26 mouse cellular contexts compared by ENCODE assay signal in the genomic region with DNA sequence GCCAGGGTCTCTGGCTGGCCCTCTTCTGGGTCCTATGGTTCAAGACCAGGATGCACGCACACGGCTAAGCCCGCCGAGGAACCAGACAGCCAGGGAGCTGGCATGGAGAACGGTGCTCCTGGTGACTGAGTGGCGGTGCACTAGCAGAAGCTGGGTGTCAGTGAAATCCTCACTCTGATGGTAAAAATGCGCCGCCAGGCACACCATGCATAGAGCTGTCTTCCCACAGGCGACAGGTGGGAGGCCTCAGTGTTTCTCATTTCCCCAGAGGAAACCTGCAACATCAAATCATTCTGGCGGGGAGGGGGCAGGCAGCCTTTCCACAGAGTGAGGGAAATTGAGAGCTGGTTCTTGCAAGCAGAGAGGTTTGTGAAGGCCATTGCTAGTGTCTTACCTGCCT. TPM values are rescaled to one million over a fixed set of nuclear protein-coding genes. Genes with fewer than 3 reads are reported as not detected.
DNase-seq lines count a peak whose midpoint lies in the region; TF ChIP-seq lines count a peak whose summit lies in the region.
"Had no signal": no experiment of that assay in that cellular context is flagged by ENCODE, and none has a peak within 500 bp of the region (broad histone marks: within the 10 kb centered on the region; RNA-seq: fewer than 3 reads in every experiment).

No protein-coding gene starts in this region.

- DNase-seq in brain, adult 2 months (ENCODE audit: low read depth, low spot score), result peak; percentile 91
- DNase-seq in left cerebral cortex, adult 8-10 months (ENCODE audit: low spot score in 2 of 2), result peak; percentile 62 to 82
- peak; percentile 51 to 57 for DNase-seq in right cerebral cortex, postnatal 10 days (ENCODE audit: low spot score in 2 of 2)
- no peak for DNase-seq in kidney, postnatal 25 days
- no peak for DNase-seq in lung, adult 18-20 months
- DNase-seq in urinary bladder, postnatal 25 days (ENCODE audit: low spot score), result no peak
- DNase-seq: adrenal gland, adult 2 months; cerebellum, adult 18-20 months; cerebellum, postnatal 36 days; gastrocnemius, postnatal 36 days; heart, postnatal 36 days; kidney, adult 11 months; lung, postnatal 4 days; midbrain, embryonic 14.5 days; thymus, postnatal 36 days had no signal

- H3K4me3 ChIP-seq in cortical plate, adult 2 months (ENCODE audit: insufficient read depth, low read length), result no peak overlapping the region
- H3K4me3 ChIP-seq: forebrain, embryonic 13.5 days; hindbrain, embryonic 13.5 days; kidney, embryonic 15.5 days; limb, embryonic 15.5 days; myocyte; neural tube, embryonic 13.5 days had no signal

- TF ChIP-seq POLR2A in cortical plate, adult 2 months (IDR thresholded peaks at IDR 0.05; ENCODE audit: extremely low read depth, insufficient read depth, low read length), result no peak; the same call in 1 of the 2 replicates

- no peak for TF ChIP-seq CTCF in cortical plate, adult 2 months (IDR thresholded peaks at IDR 0.05; ENCODE audit: extremely low read depth, insufficient read depth, low read length)

- peak overlapping the region; percentile 40; the same call in 1 of the 2 replicates for H3K27ac ChIP-seq in cortical plate, adult 2 months (ENCODE audit: insufficient read depth, low read length)
- H3K27ac ChIP-seq: forebrain, embryonic 13.5 days; hindbrain, embryonic 13.5 days; kidney, embryonic 15.5 days; limb, embryonic 15.5 days; liver, embryonic 14.5 days; neural tube, embryonic 13.5 days had no signal

- H3K4me1 ChIP-seq in cortical plate, adult 2 months (ENCODE audit: control insufficient read depth, insufficient read depth, low read length), result peaks cover 1% of the 10 kb centered on the region; the same call in 1 of the 2 replicates

RNA-seq across cellular contexts. Expression of a gene that starts 6.3 kb away (rescaled TPM):
- 56.5 and 58.4 TPM in 2 replicates for polyA plus RNA-seq in cortical plate, adult 2 months (2012; rRNA removed)
- 10 to 100 TPM; 75.8 to 83.7 (median 76.9) TPM for total RNA-seq in left cerebral cortex, adult 8-10 months (2022)
- total RNA-seq: heart, adult 8-10 months; heart, postnatal 36 days; megakaryocyte-erythroid progenitor cell, adult 5-6 weeks; MEL had no signal

Comparison
In these comparisons a context has a peak if more than half of its experiments do, and no peak if none do; other contexts are left out.
1. DNase-seq: peak in brain, adult 2 months (single experiment), left cerebral cortex, adult 8-10 months (2 of 2) and right cerebral cortex, postnatal 10 days (2 of 2); none in kidney, postnatal 25 days (0 of 2), lung, adult 18-20 months (0 of 2) and urinary bladder, postnatal 25 days (single experiment).